Mouse (Mus musculus) midbrain, embryonic 14.5 days (tissue): Measurements from ENCODE around the gene Eml2. TPM values are rescaled to one million over a fixed set of nuclear protein-coding genes. Genes with fewer than 3 reads are reported as not detected.

Source experiments
- microRNA counts: library from miRNA; unstranded; fragments of <30 nt; microRNA quantifications from one replicate; lab custom pipeline; 2016
- microRNA-seq: library from miRNA; unstranded; fragments of <30 nt; microRNA quantifications from one replicate; pipeline ENCODE4, GENCODE M21; 2016
- polyA plus RNA-seq: library from polyadenylated mRNA; unstranded; fragments of >200 nt; fragmentation: Nextera tagmentation; extraction: Ambion mirVana; gene quantifications from 2 replicates; pipeline ENCODE4 v1.2.1, GENCODE M21; 2014

Eml2 gene
- polyA plus RNA-seq, 1 experiment from 2014 or later: 2.6 TPM

MicroRNA genes within 50 kb of the gene (microRNA counts, 519-probe panel; counts per million panel counts)
- not detected for microRNA mmu-miR-330 (lab: Ali Mortazavi, UCI)

Small RNA genes lying within 50 kb of the gene (microRNA-seq; reads per million reads assigned to microRNA genes)
- gene Mir330: 663 reads per million, percentile 77 among the genes with 10 or more reads in this experiment

Other genes with a start within 250 kb of the Eml2 start
- gene Nanos2, start 189.0 kb upstream of the Eml2 start, polyA plus RNA-seq: 0.58 and 0.86 TPM in 2 replicates
- gene Mypop, start 185.2 kb upstream of the Eml2 start, polyA plus RNA-seq: 4.2 and 4.8 TPM in 2 replicates
- 30.8 and 34.2 TPM in 2 replicates for gene Irf2bp1, start 172.4 kb upstream of the Eml2 start, polyA plus RNA-seq
- gene Foxa3, start 152.9 kb upstream of the Eml2 start, polyA plus RNA-seq: not detected in 2 replicates
- gene Sympk, start 152.0 kb upstream of the Eml2 start, polyA plus RNA-seq: 18.1 and 28.1 TPM in 2 replicates
- 0.12 and 0.21 TPM in 2 replicates for gene Rsph6a, start 121.7 kb upstream of the Eml2 start, polyA plus RNA-seq
- gene Dmwd, start 100.2 kb upstream of the Eml2 start, polyA plus RNA-seq: 33.2 and 39.2 TPM in 2 replicates
- 9.8 and 13.2 TPM in 2 replicates for gene Dmpk, start 92.6 kb upstream of the Eml2 start, polyA plus RNA-seq
- 1.5 and 2.5 TPM in 2 replicates for gene Six5, start 81.8 kb upstream of the Eml2 start, polyA plus RNA-seq
- 5.2 and 5.8 TPM in 2 replicates for gene Gm4969, start 58.1 kb upstream of the Eml2 start, polyA plus RNA-seq
- 11.3 and 13.8 TPM in 2 replicates for gene Fbxo46, start 56.6 kb upstream of the Eml2 start, polyA plus RNA-seq
- gene Qpctl, start 27.1 kb upstream of the Eml2 start, polyA plus RNA-seq: 18.5 and 20.0 TPM in 2 replicates
- 112 and 130 TPM in 2 replicates for gene Snrpd2, start 26.7 kb upstream of the Eml2 start, polyA plus RNA-seq
- 2.6 and 3.1 TPM in 2 replicates for gene Gipr, start 10.3 kb upstream of the Eml2 start, polyA plus RNA-seq
- gene Gpr4, start 36.1 kb downstream of the Eml2 start, polyA plus RNA-seq: 1.8 and 2.5 TPM in 2 replicates
- 33.2 and 35.0 TPM in 2 replicates for gene Opa3, start 51.9 kb downstream of the Eml2 start, polyA plus RNA-seq
- gene Vasp, start 95.4 kb downstream of the Eml2 start, polyA plus RNA-seq: 28.9 and 29.1 TPM in 2 replicates
- 0.62 and 1.2 TPM in 2 replicates for gene Ppm1n, start 103.6 kb downstream of the Eml2 start, polyA plus RNA-seq
- 100.0 and 101 TPM in 2 replicates for gene Rtn2, start 106.2 kb downstream of the Eml2 start, polyA plus RNA-seq
- not detected in 2 replicates for gene Fosb, start 133.6 kb downstream of the Eml2 start, polyA plus RNA-seq
- gene Ercc1, start 168.4 kb downstream of the Eml2 start, polyA plus RNA-seq: 78.9 and 97.7 TPM in 2 replicates
- 16.4 and 18.9 TPM in 2 replicates for gene Cd3eap, start 183.1 kb downstream of the Eml2 start, polyA plus RNA-seq
- gene Ppp1r13l, start 183.3 kb downstream of the Eml2 start, polyA plus RNA-seq: 1.6 and 1.9 TPM in 2 replicates
- 21.6 and 27.9 TPM in 2 replicates for gene Ercc2, start 205.6 kb downstream of the Eml2 start, polyA plus RNA-seq
- 0.36 and 0.59 TPM in 2 replicates for gene Klc3, start 227.7 kb downstream of the Eml2 start, polyA plus RNA-seq
- 0.35 TPM in 1 of 2 replicates, not detected in the other for gene Ckm, start 228.4 kb downstream of the Eml2 start, polyA plus RNA-seq